Mouse (Mus musculus): ENCODE measurements at regions not wholly inside any gene's neighbourhood (a gene's known extent, or its start where the extent isn't known, plus 50 kb on each side); places are given as distances from the start of the nearest gene placed in this dataset.
A peak's percentile ranks its signal among the peaks of the same experiment; 100 is the strongest.

GRCm38 (mm10) chrX:23556271-23556670 is 136.6 kb upstream of the Wdr44 start:
- no peak for DNase-seq (ENCODE audit: low read depth, low spot score)

- DNase-seq (ENCODE audit: low read depth, low spot score) = peak; percentile 24
Measured at GRCm38 (mm10) chrX:23565581-23565980, 127.3 kb upstream of the Wdr44 start.
